Mouse (Mus musculus): Measurements from ENCODE around the gene Hcrtr2. TPM values are rescaled to one million over a fixed set of nuclear protein-coding genes. Genes with fewer than 3 reads are reported as not detected.

Hcrtr2 gene
- polyA plus RNA-seq, 1 experiment from 2014 or later = not detected

DNA sequence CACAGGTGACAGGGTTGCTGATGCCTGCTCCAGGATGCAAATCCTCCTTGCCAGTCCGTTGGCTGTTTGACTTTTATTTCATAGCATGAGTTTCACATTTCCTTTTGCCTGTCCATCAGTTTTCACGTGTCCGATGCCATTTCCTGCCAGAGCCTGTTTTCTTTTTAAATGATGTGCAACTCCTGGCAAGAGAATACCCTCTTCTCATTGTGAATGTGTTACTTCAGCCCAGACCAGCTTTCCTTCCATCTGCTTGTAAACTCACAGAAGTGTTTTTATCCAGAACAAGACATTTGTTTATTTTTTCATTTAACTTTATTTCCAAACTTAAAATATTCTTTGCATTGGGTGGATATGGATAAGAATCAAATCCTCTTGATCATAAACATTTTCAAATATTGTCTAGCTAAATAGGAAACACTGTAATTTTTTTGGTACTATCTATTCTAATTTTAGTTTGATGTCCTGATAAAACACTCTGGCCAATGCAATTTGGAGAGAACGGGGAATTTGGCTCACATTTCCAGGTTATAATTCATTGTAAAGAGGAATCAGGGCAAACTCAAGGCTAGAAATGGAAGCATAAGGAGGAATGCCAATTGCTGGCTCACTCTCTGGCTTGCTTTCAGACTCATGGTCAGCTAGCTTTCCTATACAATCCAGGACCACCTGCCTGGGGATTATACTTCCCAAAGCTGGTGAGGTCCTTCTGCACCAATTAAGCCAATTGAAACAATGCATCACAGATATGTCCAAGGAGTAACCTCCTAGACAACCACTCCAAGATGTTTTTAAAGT lies 106.3 kb downstream of the Hcrtr2 start:
- no peak overlapping the region for H3K9ac ChIP-seq
- 63% methylated on average over 4 of the region's 4 CpGs for WGBS (ENCODE audit: insufficient replicate concordance)

DNA sequence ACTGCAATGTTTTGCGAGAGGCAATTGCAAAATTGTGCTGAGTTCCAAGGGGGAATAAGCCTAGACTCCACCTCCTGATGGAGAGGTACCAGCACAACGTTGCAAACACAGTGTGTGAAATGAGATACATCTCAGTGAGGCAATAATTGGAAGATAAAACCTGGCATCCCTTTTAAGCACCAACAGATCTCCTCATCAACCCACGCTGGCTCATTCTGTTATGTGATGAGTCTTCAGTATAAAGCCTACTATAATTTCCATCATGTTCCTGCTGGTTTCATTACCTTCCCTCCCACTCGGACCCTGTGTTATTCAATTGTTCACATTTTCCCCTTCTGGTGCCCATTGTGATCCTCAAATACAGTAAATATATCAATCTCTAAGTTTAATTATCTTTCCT lies 109.0 kb downstream of the Hcrtr2 start:
- ATAC-seq = no peak
- Histone ChIP-seq H3K27ac (no peak overlapping the region), H3K27me3 (replicated peaks) (no peaks in the 10 kb centered on the region), H3K4me3 (no peak overlapping the region), H3K36me3 (no peaks in the 10 kb centered on the region), H3K9me3 (replicated peaks) (no peaks in the 10 kb centered on the region), H3K4me1 (no peaks in the 10 kb centered on the region), H3K9ac (no peak overlapping the region), H3K4me2 (no peak overlapping the region)
- WGBS (ENCODE audit: insufficient replicate concordance) = 53% methylated on average over 4 of the region's 4 CpGs

More for the DNA sequence above, 106.3 kb downstream of the Hcrtr2 start:
- no peaks in the 10 kb centered on the region for H3K9me3 ChIP-seq (replicated peaks)
- no peaks in the 10 kb centered on the region for H3K4me1 ChIP-seq
- H3K4me3 ChIP-seq = no peak overlapping the region
- no peak overlapping the region for H3K27ac ChIP-seq
- no peak overlapping the region for H3K4me2 ChIP-seq
- no peaks in the 10 kb centered on the region for H3K36me3 ChIP-seq
- no peak for ATAC-seq
- no peaks in the 10 kb centered on the region for H3K27me3 ChIP-seq (replicated peaks)

DNA sequence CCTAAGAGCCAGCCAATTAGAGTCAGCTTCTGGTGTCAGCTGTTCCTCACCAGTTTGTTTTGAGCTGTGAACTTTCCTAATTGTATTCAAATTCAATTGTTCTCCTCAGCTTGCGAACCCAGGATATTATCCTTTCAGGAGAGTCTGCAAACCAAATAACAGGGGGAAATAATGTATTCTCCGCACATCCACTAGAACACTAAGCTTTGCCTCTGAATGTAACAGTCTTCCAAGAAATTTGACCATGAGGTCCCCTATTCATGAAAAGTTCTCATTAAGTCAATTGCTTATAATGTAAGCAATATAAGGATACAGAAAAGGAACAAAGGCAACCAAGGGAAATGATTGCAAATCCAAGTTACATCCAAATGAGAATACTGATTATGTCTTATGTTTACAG lies 110.1 kb downstream of the Hcrtr2 start, which contains the start of gene Gfral:
Gene Gfral, minus strand, starts transcription at position 101 of the 400 bp plus-strand sequence.
- ATAC-seq = no peak
- H3K4me1 ChIP-seq = no peaks in the 10 kb centered on the region
- H3K27ac ChIP-seq = no peak within 1 kb of the TSS
- no peak within 1 kb of the TSS for H3K4me2 ChIP-seq
- 71% methylated on average over 2 of the region's 2 CpGs for WGBS (ENCODE audit: insufficient replicate concordance)
- no peak within 1 kb of the TSS for H3K9ac ChIP-seq
- H3K27me3 ChIP-seq (replicated peaks) = no peaks in the 10 kb centered on the region
- H3K36me3 ChIP-seq = no peaks in the 10 kb centered on the region
- no peak within 1 kb of the TSS for H3K4me3 ChIP-seq
- H3K9me3 ChIP-seq (replicated peaks) = no peaks in the 10 kb centered on the region

DNA sequence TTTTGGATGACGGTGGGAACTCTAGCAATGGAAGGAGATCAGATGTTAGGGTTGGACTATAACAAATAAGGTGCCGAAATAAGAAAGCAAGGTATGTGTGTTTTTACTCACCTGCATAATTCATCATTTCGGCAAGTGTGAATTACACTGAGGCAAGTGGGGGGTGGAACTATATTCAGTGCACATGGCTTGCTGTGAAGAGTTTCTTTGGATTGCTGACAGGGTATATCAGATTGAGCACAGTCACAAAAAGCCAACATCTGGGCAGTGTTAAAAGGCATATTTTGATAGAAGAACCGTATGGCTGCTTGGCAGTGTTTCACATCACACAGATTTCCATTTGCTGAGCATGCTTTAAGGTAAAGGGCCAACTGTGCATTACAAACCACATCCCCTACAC lies 126.7 kb downstream of the Hcrtr2 start:
- Histone ChIP-seq H3K4me2 (no peak overlapping the region), H3K9ac (no peak overlapping the region), H3K36me3 (no peaks in the 10 kb centered on the region), H3K9me3 (replicated peaks) (no peaks in the 10 kb centered on the region), H3K4me1 (no peaks in the 10 kb centered on the region), H3K27ac (no peak overlapping the region), H3K4me3 (no peak overlapping the region), H3K27me3 (replicated peaks) (no peaks in the 10 kb centered on the region)
- WGBS (ENCODE audit: insufficient replicate concordance) = 64% methylated on average over 4 of the region's 4 CpGs
- no peak for ATAC-seq

DNA sequence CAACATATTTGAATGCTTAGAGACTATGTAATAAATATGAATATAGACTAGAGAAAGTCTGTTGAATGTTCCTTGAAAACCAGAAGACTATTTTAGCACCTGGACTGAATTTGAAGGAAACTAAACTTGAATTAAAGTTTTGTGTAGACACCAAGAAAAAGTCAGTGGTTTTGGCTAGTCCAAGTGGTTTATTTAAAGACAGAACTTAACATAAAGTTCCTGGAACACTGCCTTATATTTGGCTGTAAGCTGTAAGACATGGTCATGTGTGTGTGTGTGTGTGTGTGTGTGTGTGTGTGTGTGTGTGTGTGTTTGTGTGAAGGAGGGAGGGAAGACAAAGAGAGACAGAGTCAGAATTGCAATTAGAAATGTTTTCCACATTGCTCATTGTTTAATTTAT lies 144.4 kb downstream of the Hcrtr2 start:
- H3K4me2 ChIP-seq = no peak overlapping the region
- no peak overlapping the region for H3K4me3 ChIP-seq
- no peaks in the 10 kb centered on the region for H3K9me3 ChIP-seq (replicated peaks)
- H3K27me3 ChIP-seq (replicated peaks) = no peaks in the 10 kb centered on the region
- H3K9ac ChIP-seq = no peak overlapping the region
- H3K36me3 ChIP-seq = no peaks in the 10 kb centered on the region
- H3K4me1 ChIP-seq = no peaks in the 10 kb centered on the region
- H3K27ac ChIP-seq = no peak overlapping the region
- ATAC-seq = no peak

Other genes with a start within 250 kb of the Hcrtr2 start
- not detected in 2 replicates for gene Gfral, start 110.2 kb downstream of the Hcrtr2 start, polyA plus RNA-seq (2016; fragmentation: Nextera tagmentation; extraction: Ambion mirVana)
- 0.04 and 0.08 TPM in 2 replicates for gene Fam83b, start 243.3 kb upstream of the Hcrtr2 start, polyA plus RNA-seq (2016; fragmentation: Nextera tagmentation; extraction: Ambion mirVana)

Data from liver, embryonic 12.5 days (tissue).